Mouse (Mus musculus) layer of hippocampus, adult 2 months (tissue): ENCODE data around the gene Nol12. TPM values are rescaled to one million over a fixed set of nuclear protein-coding genes. Genes with fewer than 3 reads are reported as not detected.

Source experiments
- DNase-seq, 2 experiments: peaks; one replicate each; pipeline ENCODE4 v3.0.0; 2022; ENCODE audit warnings: low spot score in 2 of 2
- H3K27ac ChIP-seq: fragments of 200-600 bp; 2 replicates; pipeline ENCODE4 v1.8.1; 2022
- H3K4me3 ChIP-seq: fragments of 200-600 bp; 2 replicates; pipeline ENCODE4 v1.8.1; 2022; ENCODE audit warnings: mild to moderate bottlenecking
- CTCF ChIP-seq: fragments of 200-600 bp; conservative IDR thresholded peaks from 2 replicates; pipeline ENCODE4 v1.8.1; 2022; ENCODE audit warnings: antibody characterized with exemption, mild to moderate bottlenecking, moderate library complexity
- total RNA-seq, 2 experiments: library from RNA; stranded (reverse); gene quantifications; 2 replicates each; pipeline ENCODE4 v1.2.3; 2021

Gene Nol12
- total RNA-seq, 2 experiments from 2014 or later: 41.4 to 41.8 TPM

DNA sequence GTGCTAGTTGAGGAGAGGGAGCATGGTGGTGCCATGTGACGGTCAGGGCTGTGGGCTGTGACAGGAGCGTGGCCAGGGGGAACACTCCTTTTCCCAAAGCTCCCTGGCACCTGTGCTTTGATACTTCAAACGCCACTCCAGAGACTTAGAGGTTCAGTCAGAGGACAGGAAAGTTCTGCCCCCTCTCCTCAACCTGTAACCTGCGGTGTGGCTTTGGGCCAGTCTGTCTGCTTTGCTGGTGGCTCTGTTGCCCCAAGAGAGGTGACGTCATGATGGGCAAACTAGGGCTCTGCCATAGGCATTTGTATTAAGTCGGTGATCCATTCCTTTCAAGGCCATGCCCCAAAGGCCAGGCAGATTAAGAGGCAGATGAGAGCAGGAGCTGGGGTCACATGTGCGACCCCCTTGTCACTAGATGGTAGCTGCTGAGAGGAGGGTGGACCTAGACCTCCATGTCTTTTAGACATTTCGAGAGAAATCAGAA, 43.0 kb downstream of the Nol12 start:
- H3K27ac ChIP-seq: no peak overlapping the region
- H3K4me3 ChIP-seq: no peak overlapping the region
- DNase-seq: no peak
- no peak for TF ChIP-seq CTCF

DNA sequence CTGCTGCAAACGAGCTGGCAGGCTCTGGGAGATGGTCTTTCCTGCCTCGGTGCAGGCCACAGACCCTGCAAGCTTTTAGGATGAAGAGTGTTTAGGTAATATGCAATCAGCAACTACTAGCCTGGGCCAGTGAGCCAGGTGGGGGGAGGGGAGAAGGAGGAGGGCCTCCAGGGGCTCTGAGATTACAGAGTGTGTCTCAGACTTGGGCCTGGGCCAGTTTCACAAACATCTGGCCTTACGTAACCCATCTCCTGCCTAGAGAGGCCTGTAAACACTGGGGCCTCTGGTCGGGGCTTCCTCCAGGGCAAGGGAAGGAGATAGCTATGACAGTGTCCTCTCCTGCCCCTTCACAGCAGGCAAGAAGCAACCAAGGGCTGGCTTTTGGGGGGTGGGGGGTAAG, 44.1 kb downstream of the Nol12 start:
- H3K4me3 ChIP-seq: no peak overlapping the region
- H3K27ac ChIP-seq: no peak overlapping the region

DNA sequence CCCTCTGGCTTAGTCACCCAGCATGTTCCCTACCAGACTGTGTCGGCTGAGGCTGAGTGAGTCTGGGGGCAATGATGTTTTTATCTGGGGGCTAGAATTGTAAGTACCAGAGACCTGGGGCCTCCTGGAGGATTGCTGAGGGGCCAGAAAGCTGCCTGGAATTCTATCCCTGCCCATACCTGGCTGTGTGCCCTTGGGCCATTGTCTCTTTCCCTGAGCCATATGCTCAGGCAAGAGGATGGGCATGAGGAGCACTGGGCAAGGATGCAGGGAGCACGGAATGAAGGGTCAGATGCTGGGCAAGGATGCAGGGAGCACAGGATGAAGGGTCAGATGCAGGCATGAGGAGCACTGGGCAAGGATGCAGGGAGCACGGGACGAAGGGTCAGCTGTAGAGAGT, 45.4 kb downstream of the Nol12 start:
- no peak for TF ChIP-seq CTCF
- no peak for DNase-seq
- no peak overlapping the region for H3K27ac ChIP-seq

More for the DNA sequence above, 44.1 kb downstream of the Nol12 start:
- DNase-seq: no peak
- TF ChIP-seq CTCF: no peak

DNA sequence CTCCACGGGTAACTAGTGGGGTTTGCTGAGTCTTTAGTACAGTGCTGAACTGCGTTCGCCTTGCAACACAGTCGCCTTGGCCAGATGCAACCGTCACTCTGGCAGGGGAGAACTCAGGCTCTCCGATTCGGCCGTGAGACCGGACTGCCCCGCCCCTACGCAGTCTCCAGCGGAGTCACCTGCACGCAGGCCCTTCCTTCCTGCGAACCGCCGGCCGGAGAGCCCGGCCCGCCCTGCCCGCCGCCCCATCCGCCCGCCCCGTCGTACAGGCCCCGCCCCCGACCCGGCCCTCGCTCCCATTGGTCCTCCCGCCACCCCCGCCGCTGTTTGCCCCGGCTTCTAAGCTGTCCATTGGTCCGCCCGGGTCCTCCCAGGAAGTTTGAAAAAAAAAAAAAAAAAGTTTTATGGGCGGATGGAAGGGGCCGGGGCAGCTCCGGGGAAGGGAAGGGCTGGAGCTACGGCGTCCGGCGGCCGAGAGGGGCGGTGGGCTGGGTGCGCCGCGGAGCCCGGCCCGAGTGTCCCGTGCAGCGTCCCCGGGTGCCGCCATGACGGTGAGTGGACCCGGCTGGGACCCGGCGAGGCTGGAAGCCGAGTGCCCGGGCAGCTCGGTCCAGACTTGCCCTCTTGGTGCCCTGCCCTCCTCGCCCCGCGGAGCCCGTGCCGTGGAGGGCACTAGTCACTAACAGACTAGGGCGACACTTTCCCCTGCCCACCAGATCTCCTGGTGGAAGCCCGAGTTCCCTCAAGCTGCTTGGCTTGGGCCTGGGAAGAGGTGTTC, 48.1 kb downstream of the Nol12 start:
- Histone ChIP-seq H3K27ac (peak overlapping the region; percentile 83), H3K4me3 (peak overlapping the region; percentile 59)
- no peak for TF ChIP-seq CTCF

More for the DNA sequence above, 45.4 kb downstream of the Nol12 start:
- H3K4me3 ChIP-seq: no peak overlapping the region

DNA sequence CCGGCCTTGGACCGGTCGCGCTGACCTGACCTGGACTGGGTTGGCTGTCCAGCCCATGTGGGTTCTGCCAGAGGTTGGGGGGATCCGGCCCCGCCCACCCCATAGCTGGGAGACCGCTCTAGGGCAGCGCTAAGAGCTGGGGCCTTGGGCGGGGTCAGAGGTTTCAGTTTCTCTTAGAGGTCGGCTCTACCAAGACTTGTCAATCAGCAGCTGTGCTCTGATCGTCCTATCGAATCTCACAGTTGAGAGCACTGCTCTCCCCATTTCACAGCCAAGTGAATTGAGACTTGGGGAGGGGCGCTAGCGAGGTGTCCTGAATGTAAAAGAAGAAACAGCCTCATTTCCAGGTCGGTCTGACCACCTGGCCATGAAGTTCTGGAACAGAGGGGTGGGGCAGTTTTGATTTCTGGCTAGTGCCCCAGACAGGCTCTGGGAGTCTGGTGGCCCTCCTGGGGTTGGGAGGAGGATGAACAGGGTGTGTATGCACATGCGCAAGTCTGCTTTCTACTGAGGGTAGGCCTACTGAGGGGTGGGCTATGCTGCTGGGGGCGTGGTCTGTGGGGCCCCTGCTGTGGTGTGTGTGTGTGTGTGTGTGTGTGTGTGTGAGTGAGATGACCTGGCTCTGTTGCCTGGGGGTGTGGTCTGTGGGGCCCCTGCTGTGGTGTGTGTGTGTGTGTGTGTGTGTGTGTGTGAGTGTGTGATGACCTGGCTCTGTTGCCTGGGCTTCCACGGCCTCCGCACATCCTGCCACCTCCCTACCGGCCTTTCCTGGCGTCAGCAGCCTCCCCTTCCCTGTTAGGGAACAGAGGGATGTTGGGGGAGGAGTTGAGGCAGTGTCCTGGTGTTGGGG, 48.9 kb downstream of the Nol12 start:
- no peak for TF ChIP-seq CTCF
- DNase-seq: no peak
- H3K27ac ChIP-seq: peak overlapping the region; percentile 83
- peak overlapping the region; percentile 59 for H3K4me3 ChIP-seq

More for the DNA sequence above, 48.1 kb downstream of the Nol12 start:
- peak; percentile 27 to 61 for DNase-seq

DNA sequence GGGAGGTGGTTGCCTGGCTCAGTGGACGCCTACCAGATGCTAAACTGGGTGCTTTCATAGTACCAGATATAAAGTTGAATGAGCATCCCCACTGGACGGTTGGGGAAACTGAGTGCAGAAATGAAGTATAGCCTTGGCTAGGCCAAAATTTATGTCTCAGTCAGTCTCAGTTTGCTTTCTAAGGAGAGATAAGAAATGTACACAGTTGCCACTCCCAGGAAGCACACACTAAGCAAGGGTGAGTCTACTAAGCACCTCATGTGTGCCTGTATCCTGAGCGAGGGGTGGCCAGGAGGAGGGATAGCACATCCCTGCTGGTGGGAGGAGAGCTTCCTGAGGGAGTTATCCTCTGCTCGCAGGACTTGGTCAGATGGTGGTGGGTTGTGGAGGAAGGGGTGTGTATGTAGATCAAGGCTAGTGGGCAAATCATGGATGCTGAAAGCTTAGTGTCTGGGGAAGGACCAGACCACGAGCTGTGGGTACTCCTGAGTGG, 49.6 kb downstream of the Nol12 start:
- Histone ChIP-seq H3K4me3 (no peak overlapping the region), H3K27ac (no peak overlapping the region)
- no peak for TF ChIP-seq CTCF
- no peak for DNase-seq

DNA sequence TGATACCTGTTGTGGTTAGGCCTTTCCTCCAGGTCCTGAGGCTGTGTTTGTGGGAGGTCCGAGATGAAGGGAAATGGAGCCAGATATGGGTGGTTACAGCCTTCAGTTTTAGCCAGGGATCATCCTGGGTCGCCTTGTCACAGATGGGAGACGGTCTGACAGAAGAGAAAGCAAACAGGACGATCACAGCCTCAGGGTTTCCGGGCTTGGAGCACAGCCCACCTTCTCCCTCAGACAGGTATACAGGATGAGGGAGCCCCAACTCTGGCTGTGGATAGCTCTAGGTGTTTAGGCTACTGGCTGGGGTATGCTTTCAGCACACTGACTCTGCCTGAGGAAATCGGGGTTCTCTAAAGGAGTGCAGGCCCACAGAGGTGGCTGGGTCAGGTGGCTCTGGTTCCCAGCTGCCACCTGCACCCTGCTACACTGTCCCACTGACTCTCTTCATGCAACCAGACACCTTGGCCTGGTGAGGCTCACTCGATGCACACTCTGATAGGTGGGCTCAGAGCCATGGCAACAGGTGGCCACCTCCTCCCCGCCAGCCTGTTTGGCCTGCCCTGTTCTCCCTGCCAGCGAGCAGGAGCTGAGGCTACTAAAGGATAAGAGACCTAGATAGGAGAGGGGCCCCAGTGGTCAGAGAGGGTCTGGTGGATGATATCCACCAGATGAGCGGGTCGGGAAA, 51.9 kb downstream of the Nol12 start:
- Histone ChIP-seq H3K27ac (no peak overlapping the region), H3K4me3 (no peak overlapping the region)
- DNase-seq: no peak
- no peak for TF ChIP-seq CTCF

DNA sequence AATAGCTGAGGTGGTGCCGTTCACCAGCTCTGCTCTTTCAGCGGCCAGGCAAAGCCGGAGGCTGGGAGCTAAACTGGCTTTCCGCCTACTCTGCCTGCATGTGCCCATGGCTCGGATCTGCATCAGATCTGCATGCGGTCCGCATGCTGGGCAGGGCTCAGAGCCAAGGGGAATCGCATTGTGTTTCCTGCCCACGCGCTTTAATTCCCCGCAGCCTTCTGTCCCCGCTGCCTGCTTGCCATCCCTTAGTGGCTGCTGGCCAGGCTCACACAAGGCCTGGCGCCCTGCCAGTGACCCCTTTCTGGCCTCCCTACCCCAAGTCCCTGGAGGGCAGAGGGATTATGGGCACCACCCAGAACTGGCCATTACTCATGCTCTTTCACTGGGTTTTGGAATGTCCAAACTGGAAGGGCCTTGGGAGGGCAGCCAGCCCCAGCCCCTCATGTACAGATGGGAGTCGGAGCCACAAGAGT, 53.8 kb downstream of the Nol12 start:
- DNase-seq: peak; percentile 91 to 92
- Histone ChIP-seq H3K4me3 (no peak overlapping the region; the same call in 1 of the 2 replicates), H3K27ac (peak overlapping the region; percentile 79)
- no peak for TF ChIP-seq CTCF

DNA sequence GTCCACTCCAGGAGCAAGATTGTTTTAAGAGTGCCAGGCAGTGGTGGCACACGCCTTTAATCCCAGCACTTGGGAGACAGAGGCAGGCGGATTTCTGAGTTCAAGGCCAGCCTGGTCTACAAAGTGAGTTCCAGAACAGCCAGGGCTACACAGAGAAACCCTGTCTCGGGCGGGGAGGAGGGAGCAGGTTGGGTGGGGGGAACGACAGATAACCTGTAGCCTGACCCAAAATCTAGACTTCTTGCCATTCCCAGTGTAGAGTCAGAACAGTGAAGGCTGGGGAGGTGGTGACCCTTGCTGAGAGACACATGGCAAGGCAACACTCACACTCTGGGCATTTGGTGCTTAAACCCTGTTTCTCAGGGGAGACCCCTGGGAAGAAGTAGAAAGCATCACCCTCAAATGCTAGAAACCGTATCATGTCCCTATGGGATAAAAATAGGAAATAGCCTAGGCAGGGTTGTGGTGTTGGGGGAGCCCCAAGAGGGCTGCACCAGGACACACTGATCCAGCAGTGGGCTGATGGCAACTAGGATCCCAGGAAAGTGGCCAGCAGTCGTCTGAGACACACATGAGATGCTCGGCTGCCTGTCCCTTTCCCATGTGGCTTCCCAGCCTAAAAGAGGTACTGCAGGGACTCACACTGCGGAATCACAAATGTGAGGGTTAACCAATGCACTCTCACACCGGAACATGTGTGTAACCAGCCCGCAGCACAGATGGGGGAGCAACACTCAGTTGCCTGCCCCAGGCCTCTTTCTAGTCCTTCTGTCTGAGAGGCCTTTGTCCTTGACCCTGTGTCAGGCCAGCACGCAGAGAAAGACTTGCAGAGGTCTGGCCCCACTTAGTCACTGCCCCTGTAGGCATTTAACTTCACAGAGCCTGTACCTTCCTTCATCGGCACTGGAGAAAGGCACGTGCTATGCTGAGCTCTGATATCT, 54.7 kb downstream of the Nol12 start:
- TF ChIP-seq CTCF: no peak
- H3K27ac ChIP-seq: peak overlapping the region; percentile 79
- no peak for DNase-seq

DNA sequence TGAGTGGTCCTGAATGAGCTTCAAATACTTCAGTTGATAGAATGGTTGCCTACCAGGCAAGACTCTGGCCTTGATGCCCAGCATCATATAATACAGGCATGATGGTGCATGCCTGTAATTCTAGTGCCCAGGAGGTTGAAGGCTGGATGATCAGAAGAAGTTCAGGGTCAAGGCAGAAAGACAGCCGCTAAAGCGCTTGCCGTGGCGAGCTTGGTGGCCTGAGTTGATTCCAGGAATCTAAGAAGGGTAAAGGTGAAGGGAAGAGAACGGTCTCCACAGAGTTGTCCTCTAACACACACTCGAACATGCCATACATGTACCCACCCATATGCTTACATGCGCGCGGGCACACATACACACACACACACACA, 55.3 kb downstream of the Nol12 start:
- no peak for DNase-seq
- no peak overlapping the region for H3K4me3 ChIP-seq

More for the DNA sequence above, 54.7 kb downstream of the Nol12 start:
- no peak overlapping the region for H3K4me3 ChIP-seq

DNA sequence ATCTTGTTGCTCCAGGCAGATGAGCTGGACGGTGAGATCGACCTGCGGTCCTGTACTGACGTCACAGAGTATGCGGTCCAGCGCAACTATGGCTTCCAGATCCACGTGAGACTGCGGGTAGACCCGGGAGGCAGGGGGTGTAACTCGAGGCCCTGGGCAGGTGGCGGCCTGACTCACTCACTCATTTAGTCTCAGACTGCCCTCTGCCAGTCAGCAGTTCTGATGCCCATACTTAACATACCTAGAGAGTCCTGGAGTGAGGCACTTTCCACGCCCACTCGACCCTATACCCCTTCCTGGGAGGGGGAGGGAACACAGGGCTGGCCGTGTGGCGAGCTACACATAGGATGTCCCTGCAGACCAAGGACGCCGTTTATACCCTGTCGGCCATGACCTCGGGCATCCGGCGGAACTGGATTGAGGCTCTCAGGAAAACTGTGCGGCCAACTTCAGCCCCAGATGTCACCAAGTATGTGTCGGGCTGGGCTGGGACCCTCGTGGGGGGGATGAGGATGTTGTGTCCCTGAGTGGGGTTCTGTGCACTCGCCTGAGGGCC, 56.3 kb downstream of the Nol12 start:
- no peak for DNase-seq
- no peak overlapping the region for H3K4me3 ChIP-seq
- TF ChIP-seq CTCF: no peak
- no peak overlapping the region for H3K27ac ChIP-seq

More for the DNA sequence above, 55.3 kb downstream of the Nol12 start:
- TF ChIP-seq CTCF: no peak
- H3K27ac ChIP-seq: 0 out of 2 replicates have a peak overlapping the region, but pooled peaks have one; percentile 10
